Comparison of ENCODE assay signal across 12 mouse cellular contexts in genomic region chr10:8177618-8178017, GRCm38 (mm10).
DNase-seq lines count a peak whose midpoint lies in the region; ATAC-seq and TF ChIP-seq lines count a peak whose summit lies in the region.
"Had no signal": no experiment of that assay in that cellular context is flagged by ENCODE, and none has a peak within 500 bp of the region (broad histone marks: within the 10 kb centered on the region; RNA-seq: fewer than 3 reads in every experiment).

No protein-coding gene starts in this region.

- no peak overlapping the region for H3K27ac ChIP-seq in heart, embryonic 10.5 days
- no peak overlapping the region for H3K27ac ChIP-seq in heart, embryonic 11.5 days (ENCODE audit: low read depth, low read length)

- no peaks in the 10 kb centered on the region for H3K36me3 ChIP-seq in heart, embryonic 10.5 days
- H3K36me3 ChIP-seq in heart, embryonic 11.5 days (ENCODE audit: control insufficient read depth, insufficient read depth, low read length) = no peaks in the 10 kb centered on the region
- H3K36me3 ChIP-seq: lung, embryonic 15.5 days had no signal

- no peak overlapping the region for H3K9ac ChIP-seq in heart, embryonic 11.5 days (ENCODE audit: low read depth, low read length)
- H3K9ac ChIP-seq: lung, embryonic 15.5 days had no signal

- ATAC-seq in heart, embryonic 11.5 days (replicated peaks; ENCODE audit: insufficient number of reproducible peaks, low FRiP score, low TSS enrichment) = no peak
- ATAC-seq in common myeloid progenitor, adult 5-6 weeks (replicated peaks; ENCODE audit: low read depth, poor library complexity, severe bottlenecking) = peak; percentile 61; the same call in 1 of the 2 replicates

- no peak for TF ChIP-seq POLR2A in lung, adult 2 months (IDR thresholded peaks at IDR 0.05; ENCODE audit: borderline replicate concordance, extremely low read depth, low read depth, low read length)

- TF ChIP-seq CTCF in lung, adult 2 months (IDR thresholded peaks at IDR 0.05; ENCODE audit: insufficient read depth, low read length) = 0 out of 2 replicates have a peak, but pooled peaks have one; percentile 6

- H3K4me2 ChIP-seq in heart, embryonic 11.5 days = no peak overlapping the region
- H3K4me2 ChIP-seq: lung, embryonic 15.5 days had no signal

- peak; percentile 42 for DNase-seq in heart, embryonic 10.5 days (ENCODE audit: low spot score)
- no peak for DNase-seq in lung, adult 2 months
- DNase-seq in lung, postnatal 25 days (ENCODE audit: low spot score) = no peak
- peak; percentile 43 for DNase-seq in thymus, postnatal 0 days (ENCODE audit: low spot score)
- no peak for DNase-seq in spleen, postnatal 36 days (ENCODE audit: low spot score in 2 of 2)
- DNase-seq in kidney, postnatal 36 days = no peak
- DNase-seq: cerebellum, postnatal 25 days; heart, postnatal 14 days; kidney, postnatal 14 days had no signal

- WGBS in heart, embryonic 10.5 days = 76% methylated on average over 5 of the region's 5 CpGs
- 67% methylated on average over 5 of the region's 5 CpGs for WGBS in heart, embryonic 11.5 days (ENCODE audit: insufficient replicate concordance)
- 74% methylated on average over 5 of the region's 5 CpGs for WGBS in lung, adult 2 months

- no peaks in the 10 kb centered on the region for H3K4me1 ChIP-seq in heart, embryonic 10.5 days
- no peaks in the 10 kb centered on the region for H3K4me1 ChIP-seq in heart, embryonic 11.5 days (ENCODE audit: control insufficient read depth, insufficient read depth, low read length)
- H3K4me1 ChIP-seq in lung, adult 2 months (ENCODE audit: control insufficient read depth, insufficient read depth, low read length) = peaks cover 2% of the 10 kb centered on the region; the same call in 1 of the 2 replicates

- no peak overlapping the region for H3K4me3 ChIP-seq in heart, embryonic 10.5 days
- no peak overlapping the region for H3K4me3 ChIP-seq in heart, embryonic 11.5 days (ENCODE audit: low read depth, low read length)
- no peak overlapping the region for H3K4me3 ChIP-seq in lung, adult 2 months (replicated peaks; ENCODE audit: extremely low read depth, low read depth, low read length)
- H3K4me3 ChIP-seq: lung, embryonic 15.5 days had no signal

- H3K9me3 ChIP-seq in heart, embryonic 10.5 days = no peaks in the 10 kb centered on the region
- no peaks in the 10 kb centered on the region for H3K9me3 ChIP-seq in heart, embryonic 11.5 days (replicated peaks; ENCODE audit: control insufficient read depth, low read length)
- H3K9me3 ChIP-seq: lung, embryonic 15.5 days had no signal

- no peaks in the 10 kb centered on the region for H3K27me3 ChIP-seq in heart, embryonic 10.5 days (ENCODE audit: insufficient read depth, poor library complexity, severe bottlenecking)
- no peaks in the 10 kb centered on the region for H3K27me3 ChIP-seq in heart, embryonic 11.5 days (ENCODE audit: control insufficient read depth, insufficient read depth, low read length)
- H3K27me3 ChIP-seq: lung, embryonic 15.5 days had no signal

Comparison
In these comparisons a context has a peak if more than half of its experiments do, and no peak if none do; other contexts are left out.
1. DNase-seq: peak in heart, embryonic 10.5 days (single experiment) and thymus, postnatal 0 days (single experiment); none in lung, adult 2 months (single experiment), lung, postnatal 25 days (single experiment), spleen, postnatal 36 days (0 of 2) and kidney, postnatal 36 days (0 of 2).